Mouse (Mus musculus): ENCODE results near the gene Kit. TPM values are rescaled to one million over a fixed set of nuclear protein-coding genes. Genes with fewer than 3 reads are reported as not detected.

Kit gene
- polyA plus RNA-seq, 1 experiment from 2014 or later, result 6.8 TPM

DNA sequence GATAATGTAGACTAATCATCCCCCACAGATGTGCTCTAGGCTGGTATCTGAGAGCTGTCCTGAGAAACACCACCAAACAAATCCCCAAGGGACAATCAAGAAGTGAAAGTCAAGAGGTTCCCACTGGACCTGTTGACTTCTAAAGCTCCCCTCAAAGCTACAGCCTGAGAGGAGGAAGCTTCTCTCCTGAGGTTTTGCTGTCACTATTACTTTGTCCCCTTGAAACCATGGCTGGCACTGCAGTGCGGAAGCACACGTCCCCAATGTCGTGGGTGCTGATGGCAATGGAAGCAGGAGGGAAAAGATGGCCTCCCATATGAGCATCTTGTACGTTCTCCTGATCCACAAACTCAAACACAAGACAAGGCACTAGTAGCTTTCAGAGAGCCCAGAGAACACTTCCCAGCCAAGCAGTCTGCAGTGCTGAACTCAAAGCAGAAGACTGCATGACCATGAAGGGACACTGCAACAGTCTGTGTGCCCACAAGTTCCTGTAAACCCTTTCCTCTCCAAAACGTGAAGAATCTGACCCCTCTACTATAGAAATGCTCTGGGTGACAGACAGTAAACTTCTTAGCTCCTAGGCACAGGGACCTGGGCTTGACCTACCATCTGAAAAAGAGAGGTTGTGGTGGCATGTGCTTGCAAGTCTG lies 96.5 kb downstream of the Kit start:
- ATAC-seq, result no peak
- 51% methylated on average over 5 of the region's 5 CpGs for WGBS (ENCODE audit: insufficient replicate concordance)

DNA sequence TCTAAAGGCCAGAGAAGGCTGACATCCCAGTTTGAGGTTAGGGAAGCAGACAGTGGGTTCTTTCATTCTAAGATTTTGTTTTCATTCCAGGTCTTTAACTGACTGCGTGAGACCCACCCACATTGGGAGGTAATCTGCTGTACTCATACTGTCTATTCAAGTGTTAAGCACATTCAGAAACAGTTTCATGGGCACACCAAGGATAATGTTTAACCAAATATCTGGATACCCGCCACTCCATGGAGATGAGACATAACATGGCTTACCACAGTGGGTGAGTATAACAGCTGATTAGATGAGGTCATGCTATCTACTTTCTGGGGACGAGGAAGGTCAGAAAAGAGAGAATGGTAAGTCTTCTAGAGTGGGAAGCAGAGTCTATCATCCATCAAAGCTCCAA lies 101.3 kb downstream of the Kit start:
- no peak for ATAC-seq
- Histone ChIP-seq H3K27me3 (ENCODE audit: insufficient read depth, low read length) (no peaks in the 10 kb centered on the region), H3K4me3 (ENCODE audit: low read depth, low read length) (no peak overlapping the region), H3K4me1 (ENCODE audit: insufficient read depth) (no peaks in the 10 kb centered on the region), H3K9ac (replicated peaks) (no peak overlapping the region), H3K27ac (ENCODE audit: low read depth) (no peak overlapping the region), H3K9me3 (ENCODE audit: low read length) (no peaks in the 10 kb centered on the region), H3K4me2 (ENCODE audit: low read depth, low read length) (no peak overlapping the region), H3K36me3 (replicated peaks; ENCODE audit: insufficient read depth, low read length) (no peaks in the 10 kb centered on the region)
- WGBS (ENCODE audit: insufficient replicate concordance), result 67% methylated on average over 3 of the region's 3 CpGs
- TF ChIP-seq CTCF (IDR thresholded peaks at IDR 0.05; ENCODE audit: low read depth), result no peak
- no peak for TF ChIP-seq EP300 (IDR thresholded peaks at IDR 0.05; ENCODE audit: low read depth)
- no peak for DNase-seq

More for the DNA sequence above, 96.5 kb downstream of the Kit start:
- no peak overlapping the region for H3K27ac ChIP-seq (ENCODE audit: low read depth)
- H3K36me3 ChIP-seq (replicated peaks; ENCODE audit: insufficient read depth, low read length), result no peaks in the 10 kb centered on the region
- no peaks in the 10 kb centered on the region for H3K27me3 ChIP-seq (ENCODE audit: insufficient read depth, low read length)
- no peaks in the 10 kb centered on the region for H3K9me3 ChIP-seq (ENCODE audit: low read length)
- H3K9ac ChIP-seq (replicated peaks), result no peak overlapping the region
- H3K4me1 ChIP-seq (ENCODE audit: insufficient read depth), result no peaks in the 10 kb centered on the region
- DNase-seq, result no peak
- H3K4me2 ChIP-seq (ENCODE audit: low read depth, low read length), result no peak overlapping the region
- H3K4me3 ChIP-seq (ENCODE audit: low read depth, low read length), result no peak overlapping the region
- no peak for TF ChIP-seq CTCF (IDR thresholded peaks at IDR 0.05; ENCODE audit: low read depth)
- TF ChIP-seq EP300 (IDR thresholded peaks at IDR 0.05; ENCODE audit: low read depth), result no peak

DNA sequence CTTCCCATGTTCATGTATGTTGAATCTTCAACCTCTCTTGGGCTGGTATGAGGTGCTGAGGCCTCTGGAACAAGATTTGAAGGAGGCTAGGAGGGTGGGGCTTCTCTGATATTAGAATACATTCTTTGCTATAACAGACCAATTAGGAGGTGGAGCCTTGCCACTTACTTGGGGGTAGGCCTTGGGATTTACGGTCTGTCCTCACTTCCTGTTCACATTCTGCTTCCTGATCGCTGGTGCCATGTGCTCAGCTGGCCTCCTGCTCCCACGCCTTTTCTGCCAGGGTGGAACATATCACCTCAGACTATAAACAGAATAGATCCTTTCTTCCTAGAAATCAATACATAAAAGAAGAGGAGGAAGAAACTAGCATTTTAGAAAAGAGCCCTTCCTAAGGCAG lies 105.2 kb downstream of the Kit start:
- Histone ChIP-seq H3K27ac (ENCODE audit: low read depth) (no peak overlapping the region), H3K9ac (replicated peaks) (no peak overlapping the region), H3K27me3 (ENCODE audit: insufficient read depth, low read length) (no peaks in the 10 kb centered on the region), H3K4me3 (ENCODE audit: low read depth, low read length) (no peak overlapping the region), H3K4me2 (ENCODE audit: low read depth, low read length) (no peak overlapping the region), H3K9me3 (ENCODE audit: low read length) (no peaks in the 10 kb centered on the region), H3K36me3 (replicated peaks; ENCODE audit: insufficient read depth, low read length) (no peaks in the 10 kb centered on the region), H3K4me1 (ENCODE audit: insufficient read depth) (no peaks in the 10 kb centered on the region)
- WGBS (ENCODE audit: insufficient replicate concordance), result 46% methylated on average over 3 of the region's 3 CpGs
- DNase-seq, result no peak
- no peak for ATAC-seq
- TF ChIP-seq EP300 (IDR thresholded peaks at IDR 0.05; ENCODE audit: low read depth), result no peak
- no peak for TF ChIP-seq CTCF (IDR thresholded peaks at IDR 0.05; ENCODE audit: low read depth)

DNA sequence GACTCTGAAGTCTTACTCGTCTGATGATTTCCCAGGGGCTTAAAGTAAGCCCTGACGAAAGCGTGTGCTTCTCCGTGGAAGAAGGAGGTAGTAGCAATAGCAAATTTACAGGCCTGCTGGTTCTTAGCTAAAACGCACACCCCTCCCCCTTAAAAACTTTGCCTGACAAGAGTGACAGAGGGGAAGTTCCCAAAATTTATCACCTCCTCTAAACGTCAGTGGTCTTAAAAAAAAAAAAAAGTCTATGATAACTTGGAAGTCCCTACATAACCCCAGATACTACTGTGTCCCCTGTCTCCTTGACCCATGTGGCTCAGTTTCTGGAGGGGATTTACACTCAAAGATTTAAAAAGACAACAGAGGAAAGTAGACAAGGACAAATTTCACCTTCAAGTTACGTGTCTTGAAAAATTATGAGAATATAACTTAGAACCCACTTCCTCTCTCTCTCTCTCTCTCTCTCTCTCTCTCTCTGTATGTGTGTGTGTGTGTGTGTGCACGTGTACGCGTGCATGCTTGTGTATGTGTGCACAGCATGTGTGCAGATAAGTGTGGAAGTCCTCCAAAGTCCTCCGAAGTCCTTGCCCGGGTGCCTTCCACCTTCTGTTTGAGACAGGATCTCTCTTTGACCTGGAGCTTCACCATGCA lies 120.6 kb downstream of the Kit start:
- WGBS (ENCODE audit: insufficient replicate concordance), result 45% methylated on average over 12 of the region's 12 CpGs
- no peak overlapping the region for H3K9ac ChIP-seq (replicated peaks)
- H3K4me2 ChIP-seq (ENCODE audit: low read depth, low read length), result no peak overlapping the region
- no peak for TF ChIP-seq CTCF (IDR thresholded peaks at IDR 0.05; ENCODE audit: low read depth)
- no peak for TF ChIP-seq EP300 (IDR thresholded peaks at IDR 0.05; ENCODE audit: low read depth)
- no peak for ATAC-seq
- no peak overlapping the region for H3K27ac ChIP-seq (ENCODE audit: low read depth)
- no peaks in the 10 kb centered on the region for H3K4me1 ChIP-seq (ENCODE audit: insufficient read depth)
- no peaks in the 10 kb centered on the region for H3K9me3 ChIP-seq (ENCODE audit: low read length)
- no peaks in the 10 kb centered on the region for H3K27me3 ChIP-seq (ENCODE audit: insufficient read depth, low read length)
- H3K4me3 ChIP-seq (ENCODE audit: low read depth, low read length), result no peak overlapping the region
- DNase-seq, result no peak
- no peaks in the 10 kb centered on the region for H3K36me3 ChIP-seq (replicated peaks; ENCODE audit: insufficient read depth, low read length)

DNA sequence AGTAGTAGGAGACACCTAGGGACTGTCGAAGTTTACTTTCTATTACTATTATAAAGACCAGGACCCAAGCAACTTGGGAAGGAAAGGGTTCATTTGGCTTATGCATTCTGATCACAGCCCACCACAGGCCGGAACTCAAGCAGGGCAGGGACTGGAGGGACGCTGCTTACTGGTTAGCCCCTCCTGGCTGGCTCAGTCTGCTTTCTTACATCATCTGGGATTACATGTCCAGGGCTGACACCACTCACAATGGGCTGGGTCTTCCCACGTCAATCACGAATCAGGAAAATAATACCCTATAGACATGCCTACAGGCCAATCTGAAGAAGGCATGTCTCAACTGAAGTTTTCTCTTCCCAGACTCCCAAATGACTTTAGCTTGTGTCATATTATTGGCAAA lies 122.2 kb downstream of the Kit start:
- DNase-seq, result no peak
- no peak for TF ChIP-seq CTCF (IDR thresholded peaks at IDR 0.05; ENCODE audit: low read depth)
- TF ChIP-seq EP300 (IDR thresholded peaks at IDR 0.05; ENCODE audit: low read depth), result no peak
- no peak overlapping the region for H3K4me2 ChIP-seq (ENCODE audit: low read depth, low read length)
- ATAC-seq, result no peak
- no peak overlapping the region for H3K27ac ChIP-seq (ENCODE audit: low read depth)
- H3K9ac ChIP-seq (replicated peaks), result no peak overlapping the region
- H3K4me1 ChIP-seq (ENCODE audit: insufficient read depth), result no peaks in the 10 kb centered on the region
- H3K27me3 ChIP-seq (ENCODE audit: insufficient read depth, low read length), result no peaks in the 10 kb centered on the region
- H3K36me3 ChIP-seq (replicated peaks; ENCODE audit: insufficient read depth, low read length), result no peaks in the 10 kb centered on the region
- H3K4me3 ChIP-seq (ENCODE audit: low read depth, low read length), result no peak overlapping the region
- 74% methylated on average over 5 of the region's 5 CpGs for WGBS (ENCODE audit: insufficient replicate concordance)
- H3K9me3 ChIP-seq (ENCODE audit: low read length), result no peaks in the 10 kb centered on the region

DNA sequence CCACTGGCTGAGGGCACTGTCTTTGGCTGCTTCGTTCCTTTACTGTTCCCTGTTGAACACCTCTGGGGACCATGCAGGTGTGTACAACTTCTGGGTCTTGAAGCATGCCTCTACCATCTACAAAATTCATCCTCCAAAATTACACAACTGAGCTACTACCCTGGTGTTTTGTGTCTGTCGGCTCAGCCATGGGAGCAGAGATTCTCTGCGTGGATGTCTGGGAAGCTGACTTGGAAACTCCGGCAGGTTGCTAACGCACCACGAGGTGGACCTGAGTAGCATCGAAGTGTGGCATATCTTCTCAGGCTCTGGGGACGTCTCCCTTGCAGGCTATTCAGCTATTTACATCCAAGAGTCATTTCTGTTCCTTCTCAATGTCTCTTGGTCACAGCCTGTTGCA lies 123.8 kb downstream of the Kit start:
- no peak overlapping the region for H3K27ac ChIP-seq (ENCODE audit: low read depth)
- no peaks in the 10 kb centered on the region for H3K36me3 ChIP-seq (replicated peaks; ENCODE audit: insufficient read depth, low read length)
- no peak overlapping the region for H3K4me3 ChIP-seq (ENCODE audit: low read depth, low read length)
- no peaks in the 10 kb centered on the region for H3K9me3 ChIP-seq (ENCODE audit: low read length)
- H3K9ac ChIP-seq (replicated peaks), result no peak overlapping the region
- WGBS (ENCODE audit: insufficient replicate concordance), result 84% methylated on average over 8 of the region's 8 CpGs
- DNase-seq, result no peak
- ATAC-seq, result no peak
- H3K4me1 ChIP-seq (ENCODE audit: insufficient read depth), result no peaks in the 10 kb centered on the region
- TF ChIP-seq CTCF (IDR thresholded peaks at IDR 0.05; ENCODE audit: low read depth) (no peak), EP300 (IDR thresholded peaks at IDR 0.05; ENCODE audit: low read depth) (no peak)
- H3K4me2 ChIP-seq (ENCODE audit: low read depth, low read length), result no peak overlapping the region
- no peaks in the 10 kb centered on the region for H3K27me3 ChIP-seq (ENCODE audit: insufficient read depth, low read length)
